4 mouse cellular contexts compared by ENCODE assay signal in genomic region chr1:156400159-156400558, GRCm38 (mm10). TPM values are rescaled to one million over a fixed set of nuclear protein-coding genes. Genes with fewer than 3 reads are reported as not detected.
"Had no signal": no experiment of that assay in that cellular context is flagged by ENCODE, and none has a peak within 500 bp of the region (broad histone marks: within the 10 kb centered on the region; RNA-seq: fewer than 3 reads in every experiment).

No protein-coding gene starts in this region.

RNA-seq across cellular contexts. Expression of gene Axdnd1, which starts 20.8 kb away (rescaled TPM):
- polyA plus RNA-seq: embryonic facial prominence, embryonic 15.5 days; erythroblast, embryonic 14.5 days; forebrain, embryonic 16.5 days; heart, adult 2 months had no signal
